Mouse (Mus musculus) forebrain, embryonic 14.5 days (tissue): ENCODE measurements around the gene Luc7l3. TPM values are rescaled to one million over a fixed set of nuclear protein-coding genes. Genes with fewer than 3 reads are reported as not detected.

Source experiments
- ATAC-seq: fragments of 200-750 bp; cut with Nextera tagmentation; 2 replicates; pipeline ENCODE4 v1.8.0; 2017; ENCODE audit warnings: mild to moderate bottlenecking, moderate library complexity
- DNase-seq: peaks from one replicate; pipeline ENCODE4 v3.0.0-alpha.2; 2015; ENCODE audit warnings: low spot score
- H3K27ac ChIP-seq: fragments of 300-500 bp; sonication (generic); 2 replicates; pipeline ENCODE4 v1.5.1; 2014; ENCODE audit warnings: low read depth, mild to moderate bottlenecking, control low read depth, low read length, moderate library complexity
- H3K27me3 ChIP-seq: fragments of 300-500 bp; sonication (generic); replicated peaks from 2 replicates; pipeline ENCODE4 v1.6.1; 2014; ENCODE audit warnings: low read length, control low read depth, mixed read lengths; ENCODE audit not compliant: control insufficient read depth, insufficient read depth
- H3K36me3 ChIP-seq: fragments of 300-500 bp; sonication (generic); 2 replicates; pipeline ENCODE4 v1.6.1; 2014; ENCODE audit warnings: low read length, control low read depth; ENCODE audit not compliant: control insufficient read depth, insufficient read depth
- H3K4me1 ChIP-seq: fragments of 300-500 bp; sonication (generic); 2 replicates; pipeline ENCODE4 v1.6.1; 2014; ENCODE audit warnings: antibody characterized with exemption, low read length, control low read depth; ENCODE audit not compliant: control insufficient read depth, insufficient read depth
- H3K4me2 ChIP-seq: fragments of 300-500 bp; sonication (generic); 2 replicates; pipeline ENCODE4 v1.6.1; 2014; ENCODE audit warnings: mild to moderate bottlenecking, control low read depth, low read length
- H3K4me3 ChIP-seq: fragments of 300-500 bp; sonication (generic); 2 replicates; pipeline ENCODE4 v1.5.1; 2014; ENCODE audit warnings: low read depth, low read length, control low read depth
- H3K9ac ChIP-seq: fragments of 300-500 bp; sonication (generic); 2 replicates; pipeline ENCODE4 v1.6.1; 2014; ENCODE audit warnings: mild to moderate bottlenecking, low read length, control low read depth, moderate library complexity
- H3K9me3 ChIP-seq: fragments of 300-500 bp; sonication (generic); replicated peaks from 2 replicates; pipeline ENCODE4 v1.6.1; 2016; ENCODE audit warnings: low read length, control low read depth, mixed read lengths; ENCODE audit not compliant: control insufficient read depth
- WGBS: fragments of 180-500 bp; shearing (Covaris S2); extraction: QIAGEN DNeasy Blood & Tissue Kit; methylation state at CpG from one replicate; pipeline ENCODE4 v1.1.7; 2014; 5-methylcytosine and 5-hydroxymethylcytosine counted together
- polyA plus RNA-seq: library from polyadenylated mRNA; unstranded; fragments of >200 nt; fragmentation: Nextera tagmentation; extraction: Ambion mirVana; gene quantifications from 2 replicates; pipeline ENCODE4 v1.2.1, GENCODE M21; 2014

The Luc7l3 gene
- polyA plus RNA-seq, 1 experiment from 2014 or later: 89.6 TPM

DNA sequence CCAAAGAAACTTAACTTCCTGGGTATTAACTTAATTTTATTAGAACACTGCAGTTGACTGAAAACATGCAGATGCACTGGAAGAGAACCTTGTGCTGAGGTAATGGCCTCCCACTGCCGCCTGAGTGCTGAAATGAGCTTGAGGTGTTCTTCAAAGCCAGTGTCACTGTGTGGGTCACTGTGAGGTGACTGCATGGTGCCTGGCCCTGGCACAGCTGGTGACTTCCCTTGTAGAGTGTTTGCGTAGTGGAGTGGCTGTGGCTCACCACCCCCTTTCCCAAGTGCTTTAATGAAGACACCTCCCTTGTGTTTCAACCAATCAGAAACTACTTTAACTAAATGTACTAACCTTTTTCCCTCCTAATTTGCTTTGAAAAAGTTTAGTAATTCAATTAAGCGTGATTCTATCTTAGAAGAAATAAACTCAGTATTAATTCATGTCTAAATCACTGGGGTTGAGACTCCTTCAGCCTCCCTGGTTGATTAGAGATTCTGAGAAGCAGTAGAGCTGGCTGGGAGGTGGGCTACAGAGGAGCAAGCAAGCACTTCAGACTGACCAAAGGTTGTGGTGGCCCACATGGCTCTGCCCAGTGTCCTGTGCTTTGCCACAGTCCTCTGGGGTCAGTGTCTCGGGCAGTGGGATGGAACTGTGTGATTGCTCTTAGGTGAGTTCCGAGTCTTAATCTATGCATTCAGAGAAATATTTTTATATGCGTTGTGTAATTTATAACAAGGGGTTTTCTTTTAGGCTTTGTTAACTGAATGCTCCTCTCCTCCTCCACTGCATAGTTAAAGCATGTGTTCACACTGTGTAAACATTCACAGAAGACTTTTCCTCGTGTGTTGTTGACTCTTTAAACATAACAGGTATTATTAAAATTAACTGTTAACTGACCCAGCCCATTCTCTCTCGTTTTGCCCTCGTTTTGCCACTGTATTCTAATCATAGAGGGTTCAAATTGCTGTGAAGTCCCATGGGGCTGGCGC lies 19.5 kb upstream of the Luc7l3 start:
- H3K27me3 ChIP-seq: no peaks in the 10 kb centered on the region
- H3K9ac ChIP-seq: no peak overlapping the region; the same call in 1 of the 2 replicates
- ATAC-seq (no peak), DNase-seq (no peak)
- 68% methylated on average over 10 of the region's 10 CpGs for WGBS
- H3K9me3 ChIP-seq: no peaks in the 10 kb centered on the region
- H3K4me2 ChIP-seq: no peak overlapping the region
- peaks cover 9% of the 10 kb centered on the region; the same call in 1 of the 2 replicates for H3K4me1 ChIP-seq
- H3K36me3 ChIP-seq: peaks cover 32% of the 10 kb centered on the region
- peak overlapping the region; percentile 34; the same call in 1 of the 2 replicates for H3K27ac ChIP-seq
- H3K4me3 ChIP-seq: no peak overlapping the region

GRCm38 (mm10) chr11:94339732-94340585 lies 18.2 kb upstream of the Luc7l3 start:
- 58% methylated on average over 18 of the region's 18 CpGs for WGBS

GRCm38 (mm10) chr11:94338347-94338746 lies 16.6 kb upstream of the Luc7l3 start:
- Histone ChIP-seq H3K9me3 (no peaks in the 10 kb centered on the region), H3K36me3 (peaks cover 54% of the 10 kb centered on the region), H3K4me1 (peaks cover 6% of the 10 kb centered on the region; the same call in 1 of the 2 replicates), H3K4me2 (no peak overlapping the region), H3K9ac (no peak overlapping the region), H3K27me3 (no peaks in the 10 kb centered on the region), H3K4me3 (no peak overlapping the region), H3K27ac (no peak overlapping the region)
- 93% methylated on average over 2 of the region's 2 CpGs for WGBS
- DNase-seq (no peak), ATAC-seq (no peak)

More at GRCm38 (mm10) chr11:94339732-94340585, 18.2 kb upstream of the Luc7l3 start:
- no peak overlapping the region for H3K4me2 ChIP-seq
- H3K4me3 ChIP-seq: no peak overlapping the region
- ATAC-seq: peak; percentile 90
- peaks cover 9% of the 10 kb centered on the region; the same call in 1 of the 2 replicates for H3K4me1 ChIP-seq
- no peaks in the 10 kb centered on the region for H3K27me3 ChIP-seq
- peaks cover 43% of the 10 kb centered on the region for H3K36me3 ChIP-seq
- H3K27ac ChIP-seq: peak overlapping the region; percentile 17; the same call in 1 of the 2 replicates
- no peaks in the 10 kb centered on the region for H3K9me3 ChIP-seq
- DNase-seq: peak; percentile 91
- H3K9ac ChIP-seq: no peak overlapping the region

DNA sequence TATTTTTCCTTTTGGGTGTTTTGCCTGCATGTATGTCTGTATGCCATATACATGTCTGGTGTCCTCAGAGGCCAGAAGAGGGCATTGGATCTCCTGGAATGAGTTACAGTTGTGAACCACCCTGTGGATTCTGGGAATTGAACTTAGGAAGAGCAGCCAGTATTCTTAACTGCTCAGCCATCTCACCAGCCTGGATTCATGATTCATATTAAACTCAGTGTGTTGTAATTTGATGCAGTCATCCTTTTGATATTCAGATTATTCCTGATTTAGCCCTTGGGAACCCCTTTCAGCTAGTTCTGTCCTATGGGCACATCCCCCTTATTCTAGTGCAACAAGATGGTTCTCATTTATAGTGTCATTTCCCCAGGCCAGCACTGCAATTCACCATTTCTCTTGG lies 14.8 kb upstream of the Luc7l3 start:
- H3K4me1 ChIP-seq: no peaks in the 10 kb centered on the region
- no peak overlapping the region for H3K4me3 ChIP-seq
- peaks cover 59% of the 10 kb centered on the region for H3K36me3 ChIP-seq
- no peaks in the 10 kb centered on the region for H3K9me3 ChIP-seq
- DNase-seq (no peak), ATAC-seq (no peak)
- H3K27me3 ChIP-seq: no peaks in the 10 kb centered on the region
- H3K4me2 ChIP-seq: no peak overlapping the region
- H3K9ac ChIP-seq: no peak overlapping the region
- H3K27ac ChIP-seq: no peak overlapping the region

GRCm38 (mm10) chr11:94334386-94334968 lies 12.7 kb upstream of the Luc7l3 start:
- WGBS: 82% methylated on average over 8 of the region's 8 CpGs
- ATAC-seq (no peak), DNase-seq (no peak)
- Histone ChIP-seq H3K36me3 (peaks cover 53% of the 10 kb centered on the region), H3K27me3 (no peaks in the 10 kb centered on the region), H3K4me3 (no peak overlapping the region), H3K4me1 (peaks cover 13% of the 10 kb centered on the region; the same call in 1 of the 2 replicates), H3K9ac (no peak overlapping the region), H3K9me3 (no peaks in the 10 kb centered on the region), H3K27ac (no peak overlapping the region), H3K4me2 (no peak overlapping the region)

- 92% methylated on average over 6 of the region's 6 CpGs for WGBS
- ATAC-seq (no peak), DNase-seq (no peak)
- Histone ChIP-seq H3K4me1 (peaks cover 16% of the 10 kb centered on the region; the same call in 1 of the 2 replicates), H3K9ac (no peak overlapping the region), H3K4me3 (no peak overlapping the region), H3K27ac (no peak overlapping the region), H3K9me3 (no peaks in the 10 kb centered on the region), H3K27me3 (no peaks in the 10 kb centered on the region), H3K36me3 (peaks cover 36% of the 10 kb centered on the region), H3K4me2 (no peak overlapping the region)
Observed at GRCm38 (mm10) chr11:94332726-94333125, 10.9 kb upstream of the Luc7l3 start.

DNA sequence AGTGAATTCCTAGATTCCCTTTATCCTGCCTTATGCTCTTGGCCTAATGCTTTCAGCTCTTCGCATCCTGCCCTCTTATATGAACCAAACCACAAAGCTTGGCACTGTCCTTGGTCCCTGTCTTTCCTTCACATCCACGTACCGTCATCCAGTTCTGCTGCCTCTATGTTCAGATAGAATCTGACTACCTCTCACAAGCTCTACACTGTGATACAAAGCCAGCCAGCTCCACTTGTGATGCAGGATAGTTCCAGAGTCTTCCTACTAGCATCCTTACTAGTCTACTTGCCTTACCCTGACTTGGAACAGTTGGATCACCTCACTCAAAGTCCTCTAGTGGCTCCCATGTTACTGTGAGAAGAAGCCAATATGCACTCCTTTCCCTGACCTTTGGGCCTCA lies 8.4 kb upstream of the Luc7l3 start:
- peaks cover 23% of the 10 kb centered on the region for H3K4me1 ChIP-seq
- DNase-seq: no peak
- no peak for ATAC-seq
- peaks cover 17% of the 10 kb centered on the region for H3K36me3 ChIP-seq
- no peak overlapping the region for H3K4me3 ChIP-seq
- H3K4me2 ChIP-seq: no peak overlapping the region
- H3K27me3 ChIP-seq: no peaks in the 10 kb centered on the region
- H3K9me3 ChIP-seq: no peaks in the 10 kb centered on the region
- H3K9ac ChIP-seq: no peak overlapping the region
- WGBS: 98% methylated on average over 3 of the region's 3 CpGs
- no peak overlapping the region for H3K27ac ChIP-seq

- WGBS: 32% methylated on average over 4 of the region's 4 CpGs
- ATAC-seq: no peak
- DNase-seq: peak; percentile 83
- H3K4me2 ChIP-seq: peak overlapping the region; percentile 76
- H3K27me3 ChIP-seq: no peaks in the 10 kb centered on the region
- H3K4me1 ChIP-seq: peaks cover 23% of the 10 kb centered on the region
- peaks cover 12% of the 10 kb centered on the region for H3K36me3 ChIP-seq
- 0 out of 2 replicates have a peak overlapping the region, but pooled peaks have one; percentile 36 for H3K27ac ChIP-seq
- peak overlapping the region; percentile 64 for H3K4me3 ChIP-seq
- no peaks in the 10 kb centered on the region for H3K9me3 ChIP-seq
- H3K9ac ChIP-seq: no peak overlapping the region
Observed at GRCm38 (mm10) chr11:94329270-94329891, 7.6 kb upstream of the Luc7l3 start.
